Mouse (Mus musculus) gastrocnemius, postnatal 10 days (tissue): ENCODE measurements at regions not wholly inside any gene's neighbourhood (a gene's known extent, or its start where the extent isn't known, plus 50 kb on each side); places are given as distances from the start of the nearest gene placed in this dataset.

Source experiments
- DNase-seq: peaks from one replicate; pipeline ENCODE4 v3.0.0; 2021; ENCODE audit warnings: mixed read lengths

GRCm38 (mm10) chr17:45928903-45929477 is 103.2 kb downstream of the Vegfa start:
- DNase-seq, result no peak

- DNase-seq, result no peak
These were observed 104.2 kb downstream of the Vegfa start for GRCm38 (mm10) chr17:45928013-45928412.

GRCm38 (mm10) chr17:45925845-45926244 is 106.3 kb downstream of the Vegfa start:
- no peak for DNase-seq

- no peak for DNase-seq
These were observed 107.6 kb downstream of the Vegfa start for GRCm38 (mm10) chr17:45924595-45924994.

- no peak for DNase-seq
These were observed 108.9 kb downstream of the Vegfa start for GRCm38 (mm10) chr17:45923217-45923730.

GRCm38 (mm10) chr17:45917647-45918046 is 114.5 kb downstream of the Vegfa start:
- no peak for DNase-seq

- no peak for DNase-seq
These were observed 115.2 kb downstream of the Vegfa start for GRCm38 (mm10) chr17:45916937-45917336.

GRCm38 (mm10) chr17:45914706-45915240 is 117.4 kb downstream of the Vegfa start:
- DNase-seq, result no peak

- no peak for DNase-seq
These were observed 117.9 kb downstream of the Vegfa start for GRCm38 (mm10) chr17:45914237-45914636.

- no peak for DNase-seq
These were observed 118.5 kb downstream of the Vegfa start for GRCm38 (mm10) chr17:45913671-45914070.

- DNase-seq, result no peak
These were observed 120.0 kb downstream of the Vegfa start for GRCm38 (mm10) chr17:45912165-45912564.

- DNase-seq, result peak; percentile 36
These were observed 120.9 kb downstream of the Vegfa start for GRCm38 (mm10) chr17:45911201-45911731.

GRCm38 (mm10) chr17:45910245-45910644 is 121.9 kb downstream of the Vegfa start:
- no peak for DNase-seq

- DNase-seq, result no peak
These were observed 124.6 kb downstream of the Vegfa start for GRCm38 (mm10) chr17:45907587-45907986.

GRCm38 (mm10) chr17:45905596-45905995 is 126.6 kb downstream of the Vegfa start:
- no peak for DNase-seq

GRCm38 (mm10) chr17:45904251-45904650 is 127.9 kb downstream of the Vegfa start:
- DNase-seq, result no peak

GRCm38 (mm10) chr17:45903294-45903693 is 128.9 kb downstream of the Vegfa start:
- no peak for DNase-seq

- no peak for DNase-seq
These were observed 129.5 kb downstream of the Vegfa start for GRCm38 (mm10) chr17:45902668-45903067.

- DNase-seq, result no peak
These were observed 135.3 kb downstream of the Vegfa start for GRCm38 (mm10) chr17:45896922-45897302.

- no peak for DNase-seq
These were observed 135.8 kb downstream of the Vegfa start for GRCm38 (mm10) chr17:45896142-45896921.

- no peak for DNase-seq
These were observed 138.0 kb downstream of the Vegfa start for GRCm38 (mm10) chr17:45894166-45894565.

GRCm38 (mm10) chr17:45893698-45894097 is 138.5 kb downstream of the Vegfa start:
- no peak for DNase-seq

- no peak for DNase-seq
These were observed 139.1 kb downstream of the Vegfa start for GRCm38 (mm10) chr17:45893094-45893493.
